Mouse (Mus musculus): ENCODE results near the gene Mms19. TPM values are rescaled to one million over a fixed set of nuclear protein-coding genes. Genes with fewer than 3 reads are reported as not detected.

The Mms19 gene
- polyA plus RNA-seq, 1 experiment: 83.9 TPM

GRCm38 (mm10) chr19:41895460-41896318 is 85.3 kb downstream of the Mms19 start, which contains the start of gene Rrp12:
Gene Rrp12 (minus strand): TSS chr19:41896173.
- Histone ChIP-seq H3K36me3 (ENCODE audit: control insufficient read depth, insufficient read depth, low read length, poor library complexity, severe bottlenecking) (peaks cover 4% of the 10 kb centered on the region), H3K9me3 (replicated peaks; ENCODE audit: control insufficient read depth, insufficient read depth, low read length, poor library complexity, severe bottlenecking) (no peaks in the 10 kb centered on the region), H3K9ac (ENCODE audit: low read depth, poor library complexity, severe bottlenecking) (peak within 1 kb of the TSS; percentile 55), H3K4me3 (ENCODE audit: low read depth, low read length) (peak within 1 kb of the TSS; percentile 97), H3K27ac (ENCODE audit: insufficient read depth, low read length) (no peak within 1 kb of the TSS), H3K27me3 (ENCODE audit: control insufficient read depth, insufficient read depth, low read length, poor library complexity, severe bottlenecking) (no peaks in the 10 kb centered on the region), H3K4me1 (ENCODE audit: control insufficient read depth, insufficient read depth, low read length) (no peaks in the 10 kb centered on the region)
- TF ChIP-seq EP300 (IDR thresholded peaks at IDR 0.05; ENCODE audit: insufficient read depth, low read depth, low read length) (0 out of 2 replicates have a peak, but pooled peaks have one; percentile 25), CTCF (IDR thresholded peaks at IDR 0.05; ENCODE audit: low read depth, low read length) (no peak), POLR2A (IDR thresholded peaks at IDR 0.05; ENCODE audit: insufficient read depth, low read length) (peak; percentile 60)

GRCm38 (mm10) chr19:41894959-41895358 is 86.0 kb downstream of the Mms19 start:
- H3K9ac ChIP-seq (ENCODE audit: low read depth, poor library complexity, severe bottlenecking): peak overlapping the region; percentile 55
- TF ChIP-seq EP300 (IDR thresholded peaks at IDR 0.05; ENCODE audit: insufficient read depth, low read depth, low read length) (no peak), POLR2A (IDR thresholded peaks at IDR 0.05; ENCODE audit: insufficient read depth, low read length) (no peak), CTCF (IDR thresholded peaks at IDR 0.05; ENCODE audit: low read depth, low read length) (no peak)
- H3K27ac ChIP-seq (ENCODE audit: insufficient read depth, low read length): no peak overlapping the region
- peak overlapping the region; percentile 97 for H3K4me3 ChIP-seq (ENCODE audit: low read depth, low read length)
- H3K36me3 ChIP-seq (ENCODE audit: control insufficient read depth, insufficient read depth, low read length, poor library complexity, severe bottlenecking): peaks cover 9% of the 10 kb centered on the region
- H3K4me1 ChIP-seq (ENCODE audit: control insufficient read depth, insufficient read depth, low read length): no peaks in the 10 kb centered on the region
- H3K9me3 ChIP-seq (replicated peaks; ENCODE audit: control insufficient read depth, insufficient read depth, low read length, poor library complexity, severe bottlenecking): no peaks in the 10 kb centered on the region
- H3K27me3 ChIP-seq (ENCODE audit: control insufficient read depth, insufficient read depth, low read length, poor library complexity, severe bottlenecking): no peaks in the 10 kb centered on the region

Other genes with a start within 250 kb of the Mms19 start
- 1.2 and 1.4 TPM in 2 replicates for gene Slit1, start 237.5 kb downstream of the Mms19 start, polyA plus RNA-seq (2011; ENCODE audit: insufficient read depth, insufficient read length, low read depth, missing spikeins)
- 75.7 and 80.1 TPM in 2 replicates for gene Arhgap19, start 179.1 kb downstream of the Mms19 start, polyA plus RNA-seq (2011; ENCODE audit: insufficient read depth, insufficient read length, low read depth, missing spikeins)
- gene Frat1, start 151.2 kb downstream of the Mms19 start, polyA plus RNA-seq (2011; ENCODE audit: insufficient read depth, insufficient read length, low read depth, missing spikeins): 2.1 and 2.3 TPM in 2 replicates
- gene Frat2, start 133.0 kb downstream of the Mms19 start, polyA plus RNA-seq (2011; ENCODE audit: insufficient read depth, insufficient read length, low read depth, missing spikeins): 7.6 and 10.0 TPM in 2 replicates
- gene Rrp12, start 85.0 kb downstream of the Mms19 start, polyA plus RNA-seq (2011; ENCODE audit: insufficient read depth, insufficient read length, low read depth, missing spikeins): 23.1 and 24.5 TPM in 2 replicates
- gene Pgam1, start 69.2 kb downstream of the Mms19 start, polyA plus RNA-seq (2011; ENCODE audit: insufficient read depth, insufficient read length, low read depth, missing spikeins): 668 and 681 TPM in 2 replicates
- gene Exosc1, start 47.7 kb downstream of the Mms19 start, polyA plus RNA-seq (2011; ENCODE audit: insufficient read depth, insufficient read length, low read depth, missing spikeins): 52.4 and 55.8 TPM in 2 replicates
- gene Zdhhc16, start 47.7 kb downstream of the Mms19 start, polyA plus RNA-seq (2011; ENCODE audit: insufficient read depth, insufficient read length, low read depth, missing spikeins): 49.7 and 64.4 TPM in 2 replicates
- gene Ubtd1, start 606 bp upstream of the Mms19 start, polyA plus RNA-seq (2011; ENCODE audit: insufficient read depth, insufficient read length, low read depth, missing spikeins): 11.1 and 13.1 TPM in 2 replicates
- not detected in 2 replicates for gene Ankrd2, start 54.8 kb upstream of the Mms19 start, polyA plus RNA-seq (2011; ENCODE audit: insufficient read depth, insufficient read length, low read depth, missing spikeins)
- 0.91 and 1.2 TPM in 2 replicates for gene Hoga1, start 64.5 kb upstream of the Mms19 start, polyA plus RNA-seq (2011; ENCODE audit: insufficient read depth, insufficient read length, low read depth, missing spikeins)
- gene 4933411K16Rik, start 71.1 kb upstream of the Mms19 start, polyA plus RNA-seq (2011; ENCODE audit: insufficient read depth, insufficient read length, low read depth, missing spikeins): not detected in 2 replicates
- gene Morn4, start 105.2 kb upstream of the Mms19 start, polyA plus RNA-seq (2011; ENCODE audit: insufficient read depth, insufficient read length, low read depth, missing spikeins): 18.8 and 19.6 TPM in 2 replicates
- 27.2 and 30.4 TPM in 2 replicates for gene Pi4k2a, start 109.3 kb upstream of the Mms19 start, polyA plus RNA-seq (2011; ENCODE audit: insufficient read depth, insufficient read length, low read depth, missing spikeins)
- gene Avpi1, start 147.9 kb upstream of the Mms19 start, polyA plus RNA-seq (2011; ENCODE audit: insufficient read depth, insufficient read length, low read depth, missing spikeins): 44.7 and 49.2 TPM in 2 replicates
- gene Marveld1, start 166.2 kb upstream of the Mms19 start, polyA plus RNA-seq (2011; ENCODE audit: insufficient read depth, insufficient read length, low read depth, missing spikeins): 15.0 and 17.7 TPM in 2 replicates
- 24.4 and 25.0 TPM in 2 replicates for gene Zfyve27, start 182.8 kb upstream of the Mms19 start, polyA plus RNA-seq (2011; ENCODE audit: insufficient read depth, insufficient read length, low read depth, missing spikeins)
- gene Sfrp5, start 221.1 kb upstream of the Mms19 start, polyA plus RNA-seq (2011; ENCODE audit: insufficient read depth, insufficient read length, low read depth, missing spikeins): 0.42 and 0.47 TPM in 2 replicates